Mouse (Mus musculus) v-Abl transformed pro-B cells (cell line): ENCODE data around the gene Wdr82.

Experiments
- in situ Hi-C, 2 experiments: fragments of 400-800 bp; cut with MboI; formaldehyde crosslinking; loops; one replicate each; pipeline ENCODE4 v1.15.1; 2025; ENCODE audit not compliant: unreplicated experiment in 2 of 2

Wdr82 gene

DNA sequence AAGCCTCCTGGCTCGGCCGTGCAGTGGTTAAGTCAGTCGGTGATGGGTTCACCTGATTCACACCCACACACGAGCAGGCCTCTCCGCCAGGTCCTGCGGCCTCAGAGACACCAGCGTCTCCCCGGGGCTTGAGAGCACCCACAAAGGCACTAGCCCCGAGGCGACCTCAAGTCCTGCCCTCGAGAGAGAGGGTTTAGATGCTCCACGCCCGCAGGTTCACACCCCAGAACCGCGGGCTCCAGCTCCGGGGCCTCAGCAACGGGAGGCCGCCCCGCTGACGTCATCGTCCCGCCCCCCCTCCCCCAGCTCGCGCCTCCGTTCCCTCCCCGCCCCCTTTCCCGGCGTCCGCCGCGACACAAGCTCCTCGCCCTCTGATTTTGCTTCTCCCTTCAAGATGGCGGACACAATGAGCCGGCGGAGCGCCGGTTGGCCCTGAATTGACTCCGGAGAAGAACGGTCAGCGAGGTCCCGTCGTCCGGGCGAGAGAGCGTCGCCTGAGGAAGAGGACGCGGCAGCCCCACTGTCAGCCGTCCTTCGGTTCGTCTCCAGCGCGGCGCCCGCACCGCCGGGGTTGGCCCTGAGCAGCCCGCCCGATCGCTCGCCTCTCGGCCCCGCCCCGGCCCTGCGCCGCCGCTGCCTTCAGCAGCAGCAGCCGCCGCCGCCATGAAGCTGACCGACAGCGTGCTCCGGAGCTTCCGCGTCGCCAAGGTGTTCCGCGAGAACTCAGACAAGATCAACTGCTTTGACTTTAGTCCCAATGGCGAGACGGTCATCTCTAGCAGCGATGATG, at the start of gene Wdr82:
Gene Wdr82, plus strand, starts transcription at position 373 of the 790 bp plus-strand sequence.
- in situ Hi-C loops, result loop anchor here (25.0 kb wide), 4 partner anchors 267 to 1367 kb away; partner anchors contain the start of genes Abhd14a (in 2 of the 2), Abhd14b (in 2 of the 2), Acy1 (in 2 of the 2) and Rpl29 (in 2 of the 2)

GRCm38 (mm10) chr9:106123599-106123998, 47.1 kb upstream of the Wdr82 start:
- in situ Hi-C loops, result loop anchor here in 1 of 2 experiments (25.0 kb wide), 1 partner anchor 1561 kb away; no protein-coding TSS in a partner anchor

GRCm38 (mm10) chr9:106126786-106127251, 43.9 kb upstream of the Wdr82 start:
- in situ Hi-C loops, result no loop called here

- in situ Hi-C loops, result no loop called here
These were observed 41.7 kb upstream of the Wdr82 start for GRCm38 (mm10) chr9:106129072-106129471.

- in situ Hi-C loops, result no loop called here
These were observed 40.5 kb upstream of the Wdr82 start for GRCm38 (mm10) chr9:106130250-106130649.

GRCm38 (mm10) chr9:106137671-106138216, 33.0 kb upstream of the Wdr82 start:
- in situ Hi-C loops, result no loop called here

DNA sequence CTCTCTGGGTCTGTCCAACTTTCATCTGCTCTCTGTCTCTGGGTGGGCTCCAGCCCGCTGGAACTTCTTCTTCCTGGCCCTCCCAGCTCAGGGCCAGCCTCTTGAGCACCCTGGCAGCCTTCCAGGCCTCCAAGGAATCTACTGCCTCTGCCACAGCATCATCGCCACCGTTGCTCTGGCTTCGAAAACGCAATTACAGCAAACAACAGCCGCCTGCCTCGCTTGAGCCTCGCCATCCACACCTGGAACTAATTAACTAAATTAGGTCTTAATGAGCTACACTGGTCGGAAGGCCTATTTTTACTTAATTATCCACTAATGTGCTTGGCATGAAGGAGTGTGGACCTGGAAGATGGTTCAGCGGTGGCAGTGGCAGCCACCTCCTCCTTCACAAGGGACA, 31.0 kb upstream of the Wdr82 start:
- in situ Hi-C loops, result no loop called here

- in situ Hi-C loops, result no loop called here
These were observed 28.8 kb upstream of the Wdr82 start for GRCm38 (mm10) chr9:106141955-106142354.

DNA sequence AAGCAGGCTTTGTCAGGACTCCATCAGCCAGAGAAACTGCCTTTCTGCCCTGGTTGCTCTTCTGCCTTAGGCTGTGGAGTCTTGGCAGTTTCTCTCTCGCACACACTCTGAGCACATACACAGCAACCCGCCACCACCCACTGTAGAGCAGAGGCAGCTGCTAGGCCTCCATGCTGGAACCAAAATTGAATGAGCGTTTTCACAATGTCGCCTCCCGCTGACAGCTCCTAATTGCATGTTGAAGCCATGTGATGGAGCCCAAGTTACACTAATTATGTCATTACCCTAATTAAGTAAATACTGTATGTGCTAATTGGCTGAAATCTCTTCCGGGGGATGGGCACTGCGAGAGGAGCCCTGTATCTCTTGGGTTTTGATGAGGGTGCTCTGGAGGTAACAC, 26.6 kb upstream of the Wdr82 start:
- in situ Hi-C loops, result no loop called here

DNA sequence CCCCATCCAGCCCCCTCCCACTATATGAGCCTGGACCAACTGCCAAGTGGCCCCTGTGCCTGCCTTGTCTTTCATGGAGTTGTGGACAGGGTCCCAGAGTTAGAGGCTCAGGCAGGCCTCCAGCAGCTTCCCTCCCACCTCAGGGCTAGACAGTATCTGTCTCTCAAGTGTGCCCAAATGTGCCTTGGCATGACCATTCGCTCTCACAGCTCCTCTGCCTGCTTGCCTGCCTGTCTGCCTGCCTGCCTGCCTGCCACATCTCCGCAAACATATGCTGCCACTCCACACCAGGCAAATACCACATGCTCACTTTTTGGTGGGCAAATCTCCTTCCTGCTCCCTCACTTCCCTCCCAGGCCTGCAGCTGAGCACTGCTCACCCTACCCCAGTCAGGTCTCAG, 25.1 kb upstream of the Wdr82 start:
- in situ Hi-C loops, result no loop called here

DNA sequence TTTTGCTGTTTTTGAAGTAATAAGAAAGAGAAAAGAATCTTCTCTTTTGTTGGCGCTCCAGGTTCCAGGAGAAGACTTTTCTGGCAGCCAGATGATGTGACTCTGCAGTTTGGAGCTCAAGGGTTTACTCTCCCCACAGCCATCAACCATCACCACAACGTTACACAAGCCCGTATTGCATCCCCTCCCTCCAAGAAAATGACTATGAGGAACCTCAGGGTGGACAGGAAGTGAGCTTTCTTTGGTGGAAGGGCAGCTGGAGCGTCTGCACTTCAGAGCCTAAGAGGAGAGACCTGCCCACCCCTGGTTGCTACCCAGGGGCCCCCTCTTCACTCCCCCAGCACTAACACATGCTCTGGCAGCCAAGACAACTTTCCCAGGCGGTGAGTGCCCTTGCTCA, 23.4 kb upstream of the Wdr82 start:
- in situ Hi-C loops, result no loop called here

GRCm38 (mm10) chr9:106147851-106148431, 22.8 kb upstream of the Wdr82 start:
- in situ Hi-C loops, result no loop called here

DNA sequence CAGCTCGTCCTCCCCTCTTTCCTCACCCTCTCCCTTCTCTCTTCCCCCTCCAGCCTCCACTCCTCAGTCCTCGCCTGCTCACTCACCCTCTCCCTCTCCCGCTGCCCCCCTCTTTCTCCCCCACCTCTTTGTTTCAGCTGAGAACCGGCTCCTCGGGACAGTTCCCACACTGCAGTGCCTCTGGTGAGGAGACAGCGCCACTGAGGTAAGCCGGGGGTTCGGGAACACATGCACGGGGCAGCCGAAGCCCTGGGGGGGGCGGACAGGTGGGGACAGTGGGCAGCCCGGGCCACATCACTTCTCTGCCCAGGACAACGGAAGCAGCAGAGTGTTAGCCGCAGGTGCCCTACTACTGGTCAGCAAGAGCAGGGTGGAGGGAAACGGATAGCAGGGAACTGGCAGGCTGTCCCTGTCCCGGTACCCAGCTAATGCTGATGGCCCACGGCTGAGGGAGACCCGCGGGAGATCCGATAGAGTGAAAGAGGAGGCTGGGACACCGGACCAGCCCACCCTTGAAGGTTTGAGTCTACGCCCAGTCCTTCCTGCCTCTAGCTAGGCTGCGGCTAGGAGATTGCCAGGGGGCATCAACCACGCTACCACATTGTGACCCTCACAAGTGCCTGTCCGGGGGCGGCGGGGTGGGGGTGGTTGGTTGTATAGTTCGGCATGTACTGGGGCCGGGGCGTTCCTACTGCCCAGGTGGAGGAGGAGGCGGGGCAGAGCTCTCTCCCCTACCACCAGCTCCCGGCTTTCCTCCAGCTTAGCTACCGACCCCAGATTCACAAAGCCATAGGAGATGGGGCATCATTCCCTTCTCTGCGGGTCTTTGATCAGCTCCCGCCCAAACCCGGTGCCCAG, 22.0 kb upstream of the Wdr82 start:
- in situ Hi-C loops, result no loop called here

GRCm38 (mm10) chr9:106149399-106149754, 21.4 kb upstream of the Wdr82 start:
- in situ Hi-C loops, result no loop called here

DNA sequence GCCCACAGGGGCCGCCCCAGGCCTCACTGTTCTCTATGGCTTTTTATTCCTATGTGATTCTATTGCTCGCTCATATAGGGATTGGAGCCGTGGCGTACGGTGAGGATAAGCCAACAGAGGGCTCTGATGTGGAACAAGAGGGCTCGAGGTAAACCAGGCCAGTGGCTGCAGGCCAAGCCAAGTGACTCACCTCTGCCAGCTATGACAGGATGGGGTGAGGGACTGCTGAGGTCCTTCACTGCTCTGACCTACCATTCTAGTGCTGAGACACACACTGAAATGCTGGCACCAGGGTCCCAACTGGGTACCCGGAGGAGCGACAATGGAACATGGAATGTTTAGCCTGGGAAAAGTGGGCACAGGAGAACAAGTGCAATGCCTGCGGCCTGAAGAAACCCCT, 16.6 kb upstream of the Wdr82 start:
- in situ Hi-C loops, result loop anchor here (25.0 kb wide), 4 partner anchors 283 to 1383 kb away; partner anchors contain the start of genes Abhd14a (in 2 of the 2), Abhd14b (in 2 of the 2), Acy1 (in 2 of the 2) and Rpl29 (in 2 of the 2)

GRCm38 (mm10) chr9:106156419-106156818, 14.3 kb upstream of the Wdr82 start:
- in situ Hi-C loops, result loop anchor here (5.0 to 25.0 kb wide), 6 partner anchors 56 to 1381 kb away; partner anchors contain the start of genes Abhd14a (in 2 of the 2), Abhd14b (in 2 of the 2), Acy1 (in 2 of the 2) and Rpl29 (in 2 of the 2)

- in situ Hi-C loops, result loop anchor here (5.0 to 25.0 kb wide), 6 partner anchors 55 to 1380 kb away; partner anchors contain the start of genes Abhd14a (in 2 of the 2), Abhd14b (in 2 of the 2), Acy1 (in 2 of the 2) and Rpl29 (in 2 of the 2)
These were observed 13.7 kb upstream of the Wdr82 start for GRCm38 (mm10) chr9:106156921-106157622.

GRCm38 (mm10) chr9:106157623-106157925, 13.2 kb upstream of the Wdr82 start:
- in situ Hi-C loops, result loop anchor here (5.0 to 25.0 kb wide), 6 partner anchors 55 to 1380 kb away; partner anchors contain the start of genes Abhd14a (in 2 of the 2), Abhd14b (in 2 of the 2), Acy1 (in 2 of the 2) and Rpl29 (in 2 of the 2)

DNA sequence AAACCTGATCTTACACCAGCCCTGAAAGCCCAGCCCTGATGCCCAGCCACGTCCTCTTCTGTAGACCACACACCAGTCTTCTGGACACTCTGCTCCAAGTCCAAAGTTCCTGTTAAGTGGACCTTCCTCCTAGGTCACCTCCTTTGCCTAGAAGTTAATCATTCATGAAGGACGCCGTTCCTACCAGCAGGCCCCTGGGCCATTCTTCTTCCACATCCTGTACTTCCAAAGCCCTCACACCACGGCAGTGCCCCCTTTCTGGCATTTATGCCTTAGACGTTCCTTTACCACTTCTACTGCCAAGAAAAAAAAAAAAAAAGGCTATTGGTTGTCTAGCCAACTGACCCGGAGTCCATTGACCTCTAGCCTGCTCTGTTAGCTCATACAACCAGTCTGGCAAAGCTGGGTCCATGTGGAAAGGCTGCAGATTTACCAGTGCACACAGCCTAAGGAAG, 12.7 kb upstream of the Wdr82 start, which contains the start of gene Glyctk:
Gene Glyctk, minus strand, starts transcription at position 102 of the 455 bp plus-strand sequence.
- in situ Hi-C loops, result loop anchor here (5.0 to 25.0 kb wide), 6 partner anchors 54 to 1379 kb away; partner anchors contain the start of genes Abhd14a (in 2 of the 2), Abhd14b (in 2 of the 2), Acy1 (in 2 of the 2) and Rpl29 (in 2 of the 2)
